In the genomic region with DNA sequence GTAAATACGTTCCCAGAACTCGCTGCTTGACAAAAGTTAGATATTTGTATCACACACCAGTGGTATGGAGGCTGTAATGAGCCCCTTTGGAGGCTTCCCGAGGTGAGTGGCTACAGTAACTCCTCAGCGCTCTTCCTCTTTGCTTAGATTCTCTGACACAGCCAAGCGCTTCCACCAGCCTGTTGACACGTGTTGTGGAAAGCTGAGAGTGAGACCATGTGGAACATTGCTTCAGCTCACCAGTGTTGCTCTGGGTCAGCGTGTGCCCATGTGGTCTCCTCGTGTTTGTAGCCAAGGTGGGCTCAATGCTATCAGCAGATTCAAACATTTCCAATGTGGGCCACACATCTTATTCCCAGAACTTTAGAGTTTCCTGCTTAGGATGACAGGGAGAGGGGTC, we compare ENCODE assay signal across 9 mouse cellular contexts. TPM values are rescaled to one million over a fixed set of nuclear protein-coding genes. Genes with fewer than 3 reads are reported as not detected.
DNase-seq lines count a peak whose midpoint lies in the region; ATAC-seq and TF ChIP-seq lines count a peak whose summit lies in the region.
"Had no signal": no experiment of that assay in that cellular context is flagged by ENCODE, and none has a peak within 500 bp of the region (broad histone marks: within the 10 kb centered on the region; RNA-seq: fewer than 3 reads in every experiment).

No protein-coding gene starts in this region.

- 74% methylated on average over 8 of the region's 8 CpGs for WGBS in intestine, embryonic 15.5 days
- 73% methylated on average over 8 of the region's 8 CpGs for WGBS in intestine, embryonic 16.5 days
- WGBS in embryonic facial prominence, embryonic 13.5 days, result 56% methylated on average over 8 of the region's 8 CpGs
- 63% methylated on average over 8 of the region's 8 CpGs for WGBS in heart, postnatal 0 days
- 73% methylated on average over 8 of the region's 8 CpGs for WGBS in midbrain, embryonic 15.5 days
- WGBS in thymus, adult 2 months, result 93% methylated on average over 8 of the region's 8 CpGs

- H3K4me1 ChIP-seq in intestine, embryonic 15.5 days (replicated peaks), result peaks cover 12% of the 10 kb centered on the region
- H3K4me1 ChIP-seq in intestine, embryonic 16.5 days (ENCODE audit: control insufficient read depth, insufficient read depth, low read length), result peaks cover 18% of the 10 kb centered on the region
- peaks cover 64% of the 10 kb centered on the region for H3K4me1 ChIP-seq in embryonic facial prominence, embryonic 13.5 days
- H3K4me1 ChIP-seq in heart, postnatal 0 days (ENCODE audit: control insufficient read depth, insufficient read depth), result peaks cover 3% of the 10 kb centered on the region; the same call in 1 of the 2 replicates
- H3K4me1 ChIP-seq in midbrain, embryonic 15.5 days, result peaks cover 45% of the 10 kb centered on the region
- peaks cover 12% of the 10 kb centered on the region for H3K4me1 ChIP-seq in thymus, adult 2 months (replicated peaks; ENCODE audit: control insufficient read depth, insufficient read depth, low read length)

- no peak for TF ChIP-seq CTCF in heart, postnatal 0 days (IDR thresholded peaks at IDR 0.05; ENCODE audit: low read depth)
- TF ChIP-seq CTCF in thymus, adult 2 months (IDR thresholded peaks at IDR 0.05; ENCODE audit: borderline replicate concordance, control insufficient read depth, extremely low read depth, insufficient read depth, low read length, poor library complexity), result no peak

- no peak for TF ChIP-seq POLR2A in thymus, adult 2 months (IDR thresholded peaks at IDR 0.05; ENCODE audit: control insufficient read depth, extremely low read depth, insufficient read depth, low read length, poor library complexity)

- H3K36me3 ChIP-seq in intestine, embryonic 15.5 days, result no peaks in the 10 kb centered on the region
- H3K36me3 ChIP-seq in intestine, embryonic 16.5 days (ENCODE audit: control insufficient read depth, insufficient read depth, low read length), result peaks cover 5% of the 10 kb centered on the region; the same call in 1 of the 2 replicates
- H3K36me3 ChIP-seq in embryonic facial prominence, embryonic 13.5 days, result peaks cover 5% of the 10 kb centered on the region; the same call in 1 of the 2 replicates
- H3K36me3 ChIP-seq in heart, postnatal 0 days (replicated peaks; ENCODE audit: control insufficient read depth, insufficient read depth, low read length), result peaks cover 5% of the 10 kb centered on the region; the same call in 1 of the 2 replicates
- no peaks in the 10 kb centered on the region for H3K36me3 ChIP-seq in midbrain, embryonic 15.5 days (replicated peaks)
- H3K36me3 ChIP-seq in thymus, adult 2 months (ENCODE audit: control insufficient read depth, insufficient read depth, low read length), result no peaks in the 10 kb centered on the region

- H3K4me2 ChIP-seq in intestine, embryonic 15.5 days (replicated peaks), result 0 out of 2 replicates have a peak overlapping the region, but pooled peaks have one; percentile 17
- no peak overlapping the region for H3K4me2 ChIP-seq in intestine, embryonic 16.5 days (ENCODE audit: low read depth, low read length)
- H3K4me2 ChIP-seq in embryonic facial prominence, embryonic 13.5 days, result peak overlapping the region; percentile 84
- H3K4me2 ChIP-seq in heart, postnatal 0 days (ENCODE audit: low read depth, low read length), result peak overlapping the region; percentile 10; the same call in 1 of the 2 replicates
- peak overlapping the region; percentile 73 for H3K4me2 ChIP-seq in midbrain, embryonic 15.5 days

- H3K27me3 ChIP-seq in intestine, embryonic 15.5 days (replicated peaks), result no peaks in the 10 kb centered on the region
- H3K27me3 ChIP-seq in intestine, embryonic 16.5 days (replicated peaks; ENCODE audit: control insufficient read depth, insufficient read depth, low read length), result no peaks in the 10 kb centered on the region
- no peaks in the 10 kb centered on the region for H3K27me3 ChIP-seq in embryonic facial prominence, embryonic 13.5 days
- H3K27me3 ChIP-seq in heart, postnatal 0 days (ENCODE audit: control insufficient read depth, insufficient read depth, low read length), result 0 out of 2 replicates have a peak, but pooled peaks cover 5% of the 10 kb centered on the region
- H3K27me3 ChIP-seq in midbrain, embryonic 15.5 days (replicated peaks), result no peaks in the 10 kb centered on the region
- no peaks in the 10 kb centered on the region for H3K27me3 ChIP-seq in thymus, adult 2 months (ENCODE audit: control insufficient read depth, insufficient read depth, low read length)

- no peak overlapping the region for H3K9ac ChIP-seq in intestine, embryonic 15.5 days
- no peak overlapping the region for H3K9ac ChIP-seq in intestine, embryonic 16.5 days (ENCODE audit: low read depth, low read length)
- H3K9ac ChIP-seq in embryonic facial prominence, embryonic 13.5 days, result no peak overlapping the region
- no peak overlapping the region for H3K9ac ChIP-seq in heart, postnatal 0 days (replicated peaks; ENCODE audit: low read depth, low read length)
- H3K9ac ChIP-seq in midbrain, embryonic 15.5 days, result no peak overlapping the region

- no peak overlapping the region for H3K4me3 ChIP-seq in intestine, embryonic 15.5 days (replicated peaks)
- H3K4me3 ChIP-seq in intestine, embryonic 16.5 days (ENCODE audit: low read length), result no peak overlapping the region
- H3K4me3 ChIP-seq in embryonic facial prominence, embryonic 13.5 days, result peak overlapping the region; percentile 3; the same call in 1 of the 2 replicates
- H3K4me3 ChIP-seq in heart, postnatal 0 days (ENCODE audit: low read depth, low read length), result no peak overlapping the region
- H3K4me3 ChIP-seq in midbrain, embryonic 15.5 days, result peak overlapping the region; percentile 20
- no peak overlapping the region for H3K4me3 ChIP-seq in thymus, adult 2 months (ENCODE audit: control insufficient read depth, insufficient read depth, low read length)

- no peak for TF ChIP-seq EP300 in heart, postnatal 0 days (IDR thresholded peaks at IDR 0.05; ENCODE audit: low read depth)

- no peak overlapping the region for H3K27ac ChIP-seq in intestine, embryonic 15.5 days
- no peak overlapping the region for H3K27ac ChIP-seq in intestine, embryonic 16.5 days (ENCODE audit: low read length)
- H3K27ac ChIP-seq in embryonic facial prominence, embryonic 13.5 days, result no peak overlapping the region
- H3K27ac ChIP-seq in heart, postnatal 0 days (ENCODE audit: low read depth), result no peak overlapping the region
- no peak overlapping the region for H3K27ac ChIP-seq in midbrain, embryonic 15.5 days
- H3K27ac ChIP-seq in thymus, adult 2 months (ENCODE audit: control insufficient read depth, insufficient read depth, low read length), result no peak overlapping the region
- H3K27ac ChIP-seq: macrophage had no signal

- DNase-seq in heart, postnatal 0 days (ENCODE audit: low spot score), result no peak
- no peak for DNase-seq in right cerebral cortex, postnatal 14 days
- no peak for DNase-seq in thymus, adult 2 months
- DNase-seq: cerebellum, postnatal 10 days had no signal

- H3K9me3 ChIP-seq in intestine, embryonic 15.5 days, result no peaks in the 10 kb centered on the region
- H3K9me3 ChIP-seq in intestine, embryonic 16.5 days (ENCODE audit: control insufficient read depth, low read length), result no peaks in the 10 kb centered on the region
- H3K9me3 ChIP-seq in embryonic facial prominence, embryonic 13.5 days, result no peaks in the 10 kb centered on the region
- no peaks in the 10 kb centered on the region for H3K9me3 ChIP-seq in heart, postnatal 0 days (replicated peaks; ENCODE audit: control insufficient read depth, low read length)
- H3K9me3 ChIP-seq in midbrain, embryonic 15.5 days, result no peaks in the 10 kb centered on the region

- ATAC-seq in intestine, embryonic 15.5 days, result no peak
- no peak for ATAC-seq in intestine, embryonic 16.5 days
- no peak for ATAC-seq in embryonic facial prominence, embryonic 13.5 days (ENCODE audit: insufficient number of reproducible peaks, insufficient read depth, low FRiP score, low TSS enrichment, low read depth)
- ATAC-seq in heart, postnatal 0 days (ENCODE audit: insufficient read depth, low read depth), result no peak
- ATAC-seq in midbrain, embryonic 15.5 days (replicated peaks), result no peak

RNA-seq across cellular contexts. Expression of gene Sh3rf1, which starts 5.0 kb away (rescaled TPM):
- 11.4 and 11.7 TPM in 2 replicates for polyA plus RNA-seq in intestine, embryonic 15.5 days (2015; fragmentation: Nextera tagmentation; extraction: Ambion mirVana)
- 11.0 and 12.1 TPM in 2 replicates for polyA plus RNA-seq in intestine, embryonic 16.5 days (2015; fragmentation: Nextera tagmentation; extraction: Ambion mirVana)
- 14.9 and 16.1 TPM in 2 replicates for polyA plus RNA-seq in embryonic facial prominence, embryonic 13.5 days (2015; fragmentation: Nextera tagmentation; extraction: Ambion mirVana)
- 3.3 and 8.9 TPM in 2 replicates for total RNA-seq in heart, postnatal 0 days (2014; rRNA removed; ENCODE audit: low replicate concordance)
- 2.4 and 2.7 TPM in 2 replicates for polyA plus RNA-seq in heart, postnatal 0 days (2015; fragmentation: Nextera tagmentation; extraction: Ambion mirVana)
- 29.9 and 30.7 TPM in 2 replicates for polyA plus RNA-seq in midbrain, embryonic 15.5 days (2015; fragmentation: Nextera tagmentation; extraction: Ambion mirVana)
- 7.6 and 9.4 TPM in 2 replicates for polyA plus RNA-seq in thymus, adult 2 months (2012; rRNA removed)

Comparison
In these comparisons a context has a peak if more than half of its experiments do, and no peak if none do; other contexts are left out.
1. H3K4me3 ChIP-seq: peak in embryonic facial prominence, embryonic 13.5 days (single experiment) and midbrain, embryonic 15.5 days (single experiment); none in intestine, embryonic 15.5 days (single experiment), intestine, embryonic 16.5 days (single experiment), heart, postnatal 0 days (single experiment) and thymus, adult 2 months (single experiment).